ENCODE assay signal across 8 mouse cellular contexts in the genomic region with DNA sequence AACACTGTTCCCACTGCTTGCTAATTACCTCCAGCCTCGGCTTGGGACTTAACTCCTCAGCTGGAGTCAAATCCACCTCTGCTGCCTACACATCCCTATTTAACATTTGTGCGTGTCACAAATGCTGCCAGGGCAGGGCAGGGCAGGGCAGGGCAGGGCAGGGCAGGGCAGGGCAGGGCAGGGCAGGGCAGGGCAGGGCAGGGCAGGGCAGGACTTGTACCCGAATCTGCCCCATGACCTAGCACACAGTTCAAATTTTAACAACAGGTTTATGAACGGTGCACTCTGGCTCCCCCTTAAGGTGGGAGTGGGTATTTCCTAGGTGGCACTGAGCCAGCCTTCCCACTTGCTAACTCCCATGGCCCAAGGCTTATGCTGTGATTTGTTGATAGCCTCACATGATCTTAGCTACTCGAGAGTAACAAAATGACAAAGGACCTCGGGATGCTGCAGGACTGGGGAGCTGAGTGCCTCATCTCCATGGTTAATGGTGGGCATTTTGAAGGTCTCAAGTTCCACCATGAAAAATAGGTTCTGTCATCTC. TPM values are rescaled to one million over a fixed set of nuclear protein-coding genes. Genes with fewer than 3 reads are reported as not detected.
DNase-seq lines count a peak whose midpoint lies in the region; ATAC-seq and TF ChIP-seq lines count a peak whose summit lies in the region.

No protein-coding gene starts in this region.

- H3K4me2 ChIP-seq in forebrain, embryonic 13.5 days: no peak overlapping the region

- H3K9ac ChIP-seq in forebrain, embryonic 13.5 days: no peak overlapping the region

- no peaks in the 10 kb centered on the region for H3K36me3 ChIP-seq in thymus, adult 2 months (ENCODE audit: control insufficient read depth, insufficient read depth, low read length)
- peaks cover 31% of the 10 kb centered on the region for H3K36me3 ChIP-seq in forebrain, embryonic 13.5 days (ENCODE audit: poor library complexity, severe bottlenecking)

- intact Hi-C loops in left cerebral cortex, postnatal 36 days (cut with DNase I): no loop called here

- peak; percentile 40; the same call in 1 of the 2 replicates for TF ChIP-seq CTCF in thymus, adult 2 months (IDR thresholded peaks at IDR 0.05; ENCODE audit: borderline replicate concordance, control insufficient read depth, extremely low read depth, insufficient read depth, low read length, poor library complexity)
- peak; percentile 79 for TF ChIP-seq CTCF in brain, embryonic 14.5 days (IDR thresholded peaks at IDR 0.05; ENCODE audit: borderline replicate concordance, extremely low read depth, insufficient read depth, insufficient read length)

- H3K4me3 ChIP-seq in thymus, adult 2 months (ENCODE audit: control insufficient read depth, insufficient read depth, low read length): no peak overlapping the region
- H3K4me3 ChIP-seq in forebrain, embryonic 13.5 days: no peak overlapping the region

- peak; percentile 58; the same call in 1 of the 2 replicates for ATAC-seq in forebrain, embryonic 13.5 days

- 19% methylated on average over 6 of the region's 6 CpGs for WGBS in thymus, adult 2 months
- WGBS in forebrain, embryonic 13.5 days: 18% methylated on average over 6 of the region's 6 CpGs

- no peak overlapping the region for H3K27ac ChIP-seq in thymus, adult 2 months (ENCODE audit: control insufficient read depth, insufficient read depth, low read length)
- no peak overlapping the region for H3K27ac ChIP-seq in forebrain, embryonic 13.5 days

- no peaks in the 10 kb centered on the region for H3K4me1 ChIP-seq in thymus, adult 2 months (replicated peaks; ENCODE audit: control insufficient read depth, insufficient read depth, low read length)
- peaks cover 12% of the 10 kb centered on the region; the same call in 1 of the 2 replicates for H3K4me1 ChIP-seq in forebrain, embryonic 13.5 days

- no peaks in the 10 kb centered on the region for H3K9me3 ChIP-seq in forebrain, embryonic 13.5 days (replicated peaks)

- no peak for TF ChIP-seq POLR2A in thymus, adult 2 months (IDR thresholded peaks at IDR 0.05; ENCODE audit: control insufficient read depth, extremely low read depth, insufficient read depth, low read length, poor library complexity)
- no peak for TF ChIP-seq POLR2A in brain, embryonic 14.5 days (IDR thresholded peaks at IDR 0.05; ENCODE audit: borderline replicate concordance, extremely low read depth, insufficient read depth, insufficient read length, poor library complexity, severe bottlenecking)

- H3K27me3 ChIP-seq in thymus, adult 2 months (ENCODE audit: control insufficient read depth, insufficient read depth, low read length): no peaks in the 10 kb centered on the region; the same call in 1 of the 2 replicates
- H3K27me3 ChIP-seq in forebrain, embryonic 13.5 days: peaks cover 16% of the 10 kb centered on the region

- peak; percentile 67 for DNase-seq in thymus, adult 2 months
- no peak for DNase-seq in thymus, adult 18-20 months
- DNase-seq in brain, embryonic 14.5 days (ENCODE audit: low read depth): peak; percentile 82
- peak; percentile 81 for DNase-seq in induced T-regulatory cell, adult 2 months (ENCODE audit: low read depth)
- DNase-seq in left cerebral cortex, postnatal 36 days (ENCODE audit: low spot score in 2 of 2): peak; percentile 58 to 61
- peak; percentile 17 to 53 for DNase-seq in monocyte, adult 2 months (ENCODE audit: low read depth in 1 of 2, low spot score in 2 of 2)
- peak; percentile 82 for DNase-seq in testis, postnatal 10 days (ENCODE audit: low spot score)

RNA-seq across cellular contexts. Expression of gene Lrfn3, which starts 9.2 kb away (rescaled TPM):
- polyA plus RNA-seq in thymus, adult 2 months (2012; rRNA removed): 0.78 and 1.1 TPM in 2 replicates
- 29.1 and 39.2 TPM in 2 replicates for polyA plus RNA-seq in brain, embryonic 14.5 days (2012; rRNA removed)
- polyA plus RNA-seq in forebrain, embryonic 13.5 days (2015; fragmentation: Nextera tagmentation; extraction: Ambion mirVana): 8.1 and 9.7 TPM in 2 replicates
- 10 to 100 TPM; 32.9 to 35.1 TPM for total RNA-seq in left cerebral cortex, postnatal 36 days (2021)

RNA-seq across cellular contexts. Expression of gene Sdhaf1, which starts 29.7 kb away (rescaled TPM):
- polyA plus RNA-seq in thymus, adult 2 months (2012; rRNA removed): 26.9 and 31.7 TPM in 2 replicates
- polyA plus RNA-seq in brain, embryonic 14.5 days (2012; rRNA removed): 17.6 and 24.7 TPM in 2 replicates
- polyA plus RNA-seq in forebrain, embryonic 13.5 days (2015; fragmentation: Nextera tagmentation; extraction: Ambion mirVana): 24.2 and 24.7 TPM in 2 replicates
- total RNA-seq in left cerebral cortex, postnatal 36 days (2021): 1 to 10 TPM; 7.5 to 9.4 TPM

RNA-seq across cellular contexts. Expression of gene E130208F15Rik, which starts 31.8 kb away (rescaled TPM):
- polyA plus RNA-seq in thymus, adult 2 months (2012; rRNA removed): 0.74 and 0.93 TPM in 2 replicates
- 0.36 and 0.37 TPM in 2 replicates for polyA plus RNA-seq in brain, embryonic 14.5 days (2012; rRNA removed)
- not detected in 2 replicates for polyA plus RNA-seq in forebrain, embryonic 13.5 days (2015; fragmentation: Nextera tagmentation; extraction: Ambion mirVana)
- under 1 TPM; 0.52 to 0.54 TPM for total RNA-seq in left cerebral cortex, postnatal 36 days (2021)

RNA-seq across cellular contexts. Expression of gene Syne4, which starts 38.7 kb away (rescaled TPM):
- polyA plus RNA-seq in thymus, adult 2 months (2012; rRNA removed): 15.4 and 16.8 TPM in 2 replicates
- 28.5 and 36.3 TPM in 2 replicates for polyA plus RNA-seq in brain, embryonic 14.5 days (2012; rRNA removed)
- 9.2 and 12.7 TPM in 2 replicates for polyA plus RNA-seq in forebrain, embryonic 13.5 days (2015; fragmentation: Nextera tagmentation; extraction: Ambion mirVana)
- total RNA-seq in left cerebral cortex, postnatal 36 days (2021): 1 to 10 TPM; 6.4 to 9.1 TPM

RNA-seq across cellular contexts. Expression of gene Alkbh6, which starts 44.8 kb away (rescaled TPM):
- polyA plus RNA-seq in thymus, adult 2 months (2012; rRNA removed): 159 and 192 TPM in 2 replicates
- polyA plus RNA-seq in brain, embryonic 14.5 days (2012; rRNA removed): 131 and 198 TPM in 2 replicates
- 101 and 102 TPM in 2 replicates for polyA plus RNA-seq in forebrain, embryonic 13.5 days (2015; fragmentation: Nextera tagmentation; extraction: Ambion mirVana)
- total RNA-seq in left cerebral cortex, postnatal 36 days (2021): 10 to 100 TPM; 58.7 to 65.2 TPM

Comparison
In these comparisons a context has a peak if more than half of its experiments do, and no peak if none do; other contexts are left out.
1. DNase-seq: peak in thymus, adult 2 months (single experiment), brain, embryonic 14.5 days (single experiment), induced T-regulatory cell, adult 2 months (single experiment), left cerebral cortex, postnatal 36 days (2 of 2), monocyte, adult 2 months (2 of 2) and testis, postnatal 10 days (single experiment); none in thymus, adult 18-20 months (0 of 2).